Mouse (Mus musculus) cortical plate, adult 2 months (tissue): ENCODE results near the gene Slc26a10. TPM values are rescaled to one million over a fixed set of nuclear protein-coding genes. Genes with fewer than 3 reads are reported as not detected.

Source experiments
- H3K27ac ChIP-seq: fragments of 200-500 bp; 2 replicates; pipeline ENCODE4 v1.5.1; 2012; ENCODE audit warnings: low read length, control low read depth, inconsistent platforms; ENCODE audit not compliant: insufficient read depth
- H3K4me1 ChIP-seq: fragments of 200-500 bp; 2 replicates; pipeline ENCODE4 v1.6.1; 2011; ENCODE audit warnings: low read length; ENCODE audit not compliant: control insufficient read depth, insufficient read depth
- H3K4me3 ChIP-seq: fragments of 200-500 bp; 2 replicates; pipeline ENCODE4 v1.5.1; 2011; ENCODE audit warnings: mild to moderate bottlenecking, low read length, control low read depth; ENCODE audit not compliant: insufficient read depth
- CTCF ChIP-seq: fragments of 200-500 bp; IDR thresholded peaks from 2 replicates; pipeline ENCODE4 v1.5.1; 2011; ENCODE audit warnings: mild to moderate bottlenecking, control low read depth, low read length; ENCODE audit not compliant: insufficient read depth; ENCODE audit errors: extremely low read depth
- POLR2A ChIP-seq: fragments of 200-500 bp; IDR thresholded peaks from 2 replicates; pipeline ENCODE4 v1.6.1; 2011; ENCODE audit warnings: mild to moderate bottlenecking, low read length, control low read depth; ENCODE audit not compliant: insufficient read depth; ENCODE audit errors: extremely low read depth
- polyA plus RNA-seq: library from polyadenylated mRNA; depleted of rRNA; stranded (reverse); fragments of >200 nt; gene quantifications from 2 replicates; pipeline ENCODE4 v1.2.3, GENCODE M21; 2012

Gene Slc26a10
- polyA plus RNA-seq, 1 experiment: 8.7 TPM

DNA sequence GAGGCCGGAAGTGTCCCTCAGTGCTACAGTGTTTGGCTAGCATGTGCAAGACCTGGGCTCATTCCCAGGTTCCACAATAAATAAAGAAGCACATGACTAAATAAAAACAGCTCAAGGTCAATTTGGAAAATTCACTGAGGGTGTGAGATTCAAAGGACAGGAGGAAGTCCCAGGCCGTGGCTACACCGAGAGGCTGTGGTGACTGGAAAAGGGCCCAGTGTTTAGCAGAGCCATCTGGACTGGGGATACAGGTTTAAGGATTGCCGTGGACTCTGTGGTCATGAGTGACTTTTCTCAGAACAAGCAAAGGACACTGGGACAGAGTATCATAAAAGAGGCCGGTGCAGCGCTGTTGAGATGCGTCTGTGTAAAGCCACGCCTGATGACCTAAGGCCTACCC, 32.8 kb upstream of the Slc26a10 start:
- TF ChIP-seq POLR2A: no peak
- no peak for TF ChIP-seq CTCF

DNA sequence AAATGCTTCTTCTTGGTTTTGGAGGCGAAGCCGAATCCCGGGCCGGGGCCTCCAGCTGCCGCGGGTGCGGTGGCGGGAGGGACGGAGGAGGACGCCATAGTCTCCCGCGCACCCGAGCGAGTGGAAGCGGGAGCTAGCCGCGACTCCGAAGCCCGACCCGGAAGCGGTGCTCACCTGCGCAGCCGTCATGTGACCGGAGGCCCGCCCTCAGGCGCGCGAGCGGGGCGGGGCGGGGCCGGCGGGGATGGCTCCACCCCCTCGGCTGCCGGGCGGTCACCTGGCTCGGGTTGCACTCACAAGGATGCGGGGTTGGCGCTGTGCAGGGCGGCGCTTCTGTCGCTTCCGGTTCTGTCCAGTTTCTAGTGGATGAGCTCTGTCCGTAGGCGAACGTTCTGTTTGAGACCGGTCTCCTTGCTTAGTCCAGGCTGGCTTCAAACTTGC, 31.0 kb upstream of the Slc26a10 start, which contains the start of gene Pip4k2c:
TSS of gene Pip4k2c (minus strand) at position 172 of the 441 bp plus-strand sequence.
- H3K4me3 ChIP-seq: peak within 1 kb of the TSS; percentile 85
- peak; percentile 72 for TF ChIP-seq POLR2A
- TF ChIP-seq CTCF: no peak
- peak within 1 kb of the TSS; percentile 60 for H3K27ac ChIP-seq
- H3K4me1 ChIP-seq: peaks cover 6% of the 10 kb centered on the region

More for the DNA sequence above, 32.8 kb upstream of the Slc26a10 start:
- Histone ChIP-seq H3K4me1 (peaks cover 4% of the 10 kb centered on the region), H3K27ac (no peak overlapping the region), H3K4me3 (no peak overlapping the region)

GRCm38 (mm10) chr10:127210961-127211405, 30.5 kb upstream of the Slc26a10 start:
- no peak for TF ChIP-seq CTCF
- no peak for TF ChIP-seq POLR2A
- H3K27ac ChIP-seq: peak overlapping the region; percentile 60
- peak overlapping the region; percentile 85 for H3K4me3 ChIP-seq
- H3K4me1 ChIP-seq: peaks cover 6% of the 10 kb centered on the region

- peak overlapping the region; percentile 60 for H3K27ac ChIP-seq
- H3K4me1 ChIP-seq: peaks cover 6% of the 10 kb centered on the region
- H3K4me3 ChIP-seq: peak overlapping the region; percentile 85
- TF ChIP-seq POLR2A (0 out of 2 replicates have a peak, but pooled peaks have one; percentile 1), CTCF (no peak)
These were observed 29.6 kb upstream of the Slc26a10 start for GRCm38 (mm10) chr10:127209928-127210570.

DNA sequence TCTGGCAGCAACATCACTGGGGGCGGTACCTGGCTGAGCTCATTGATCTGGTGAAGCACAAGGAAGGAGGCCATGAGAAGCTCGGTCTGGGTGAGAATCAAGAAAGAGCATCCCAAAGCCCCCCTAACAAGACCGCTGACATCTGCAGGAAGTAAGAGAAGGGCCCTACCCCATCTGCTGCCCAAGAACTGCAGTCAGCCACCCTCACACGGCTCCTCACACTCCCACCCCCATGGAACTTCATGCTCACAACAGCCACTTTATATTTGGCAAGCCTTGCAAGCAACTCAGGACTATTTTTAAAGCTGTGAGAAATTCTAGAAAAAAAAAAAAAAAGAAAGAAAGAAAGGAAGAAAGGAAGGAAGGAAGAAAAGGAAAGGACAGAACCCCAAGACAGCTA, 28.5 kb upstream of the Slc26a10 start:
- Histone ChIP-seq H3K4me3 (peak overlapping the region; percentile 85; the same call in 1 of the 2 replicates), H3K27ac (peak overlapping the region; percentile 60), H3K4me1 (peaks cover 6% of the 10 kb centered on the region)
- TF ChIP-seq POLR2A (no peak), CTCF (no peak)

DNA sequence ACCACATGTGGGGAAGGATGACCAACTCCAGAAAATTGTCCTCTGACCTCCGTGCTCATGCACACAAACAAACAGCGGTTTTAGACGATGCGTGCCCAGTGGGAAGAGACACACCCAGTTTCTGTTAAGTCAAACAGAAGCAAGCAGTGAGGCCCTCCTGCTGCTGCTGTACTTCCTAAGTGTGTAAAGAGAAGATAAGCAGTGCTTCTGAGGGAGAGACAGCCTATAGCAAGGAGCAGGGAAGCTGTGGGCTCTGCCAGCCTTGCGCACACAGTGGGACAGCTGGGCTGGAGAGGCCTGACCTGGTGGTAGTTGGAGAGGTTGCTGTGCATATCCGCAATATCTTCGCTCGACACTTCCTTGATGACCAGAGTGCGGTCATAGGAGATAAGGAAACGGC, 24.9 kb upstream of the Slc26a10 start:
- H3K4me1 ChIP-seq: peaks cover 6% of the 10 kb centered on the region
- no peak for TF ChIP-seq CTCF
- no peak for TF ChIP-seq POLR2A
- no peak overlapping the region for H3K4me3 ChIP-seq
- no peak overlapping the region for H3K27ac ChIP-seq

GRCm38 (mm10) chr10:127204589-127204988, 24.1 kb upstream of the Slc26a10 start:
- H3K27ac ChIP-seq: no peak overlapping the region
- peaks cover 6% of the 10 kb centered on the region for H3K4me1 ChIP-seq
- no peak overlapping the region for H3K4me3 ChIP-seq
- TF ChIP-seq POLR2A (no peak), CTCF (no peak)

DNA sequence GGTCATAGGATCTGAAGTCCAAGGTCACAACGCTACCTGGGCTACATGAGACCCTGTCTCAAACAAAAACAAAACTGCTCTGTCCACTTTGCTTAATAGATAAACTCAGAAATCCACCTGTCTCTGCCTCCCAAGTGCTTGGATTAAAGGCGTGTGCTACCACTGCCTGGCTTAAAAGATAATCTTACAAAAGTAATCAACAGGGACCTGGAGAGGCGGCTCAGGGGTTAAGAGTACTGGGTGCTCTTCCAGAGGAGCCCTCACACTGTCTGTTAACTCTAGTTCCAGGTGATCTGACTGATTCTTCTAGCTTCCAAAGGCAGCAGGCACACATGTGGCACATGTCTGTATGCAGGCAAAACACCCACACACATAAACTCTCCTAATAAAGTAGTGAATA, 22.7 kb upstream of the Slc26a10 start:
- Histone ChIP-seq H3K4me1 (peaks cover 4% of the 10 kb centered on the region), H3K4me3 (no peak overlapping the region), H3K27ac (no peak overlapping the region)
- TF ChIP-seq POLR2A (no peak), CTCF (no peak)

DNA sequence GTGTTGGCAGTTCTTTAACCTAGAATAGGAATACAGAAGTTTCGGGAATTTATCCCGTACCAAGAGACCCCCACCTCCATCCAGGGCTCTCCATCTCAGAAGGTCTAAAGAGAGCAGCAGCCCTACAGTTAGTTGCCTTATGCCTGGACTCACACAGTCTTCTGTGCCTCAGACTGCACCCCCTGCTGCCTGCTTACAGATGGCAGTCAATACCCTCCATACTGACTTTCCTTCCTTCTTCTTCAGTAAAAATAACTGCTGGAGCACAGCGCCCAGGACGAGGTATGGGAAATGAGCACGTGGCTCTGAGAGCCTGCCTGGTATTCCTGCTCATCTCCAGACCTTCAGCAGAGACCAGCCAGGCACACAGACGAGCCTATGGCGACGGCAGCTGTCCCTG, 19.8 kb upstream of the Slc26a10 start:
- H3K4me3 ChIP-seq: no peak overlapping the region
- H3K4me1 ChIP-seq: peaks cover 4% of the 10 kb centered on the region
- no peak overlapping the region for H3K27ac ChIP-seq
- TF ChIP-seq CTCF (0 out of 2 replicates have a peak, but pooled peaks have one; percentile 17), POLR2A (no peak)

- Histone ChIP-seq H3K27ac (no peak overlapping the region), H3K4me1 (peaks cover 4% of the 10 kb centered on the region), H3K4me3 (no peak overlapping the region)
- no peak for TF ChIP-seq POLR2A
- no peak for TF ChIP-seq CTCF
These were observed 19.0 kb upstream of the Slc26a10 start for GRCm38 (mm10) chr10:127199474-127199873.

DNA sequence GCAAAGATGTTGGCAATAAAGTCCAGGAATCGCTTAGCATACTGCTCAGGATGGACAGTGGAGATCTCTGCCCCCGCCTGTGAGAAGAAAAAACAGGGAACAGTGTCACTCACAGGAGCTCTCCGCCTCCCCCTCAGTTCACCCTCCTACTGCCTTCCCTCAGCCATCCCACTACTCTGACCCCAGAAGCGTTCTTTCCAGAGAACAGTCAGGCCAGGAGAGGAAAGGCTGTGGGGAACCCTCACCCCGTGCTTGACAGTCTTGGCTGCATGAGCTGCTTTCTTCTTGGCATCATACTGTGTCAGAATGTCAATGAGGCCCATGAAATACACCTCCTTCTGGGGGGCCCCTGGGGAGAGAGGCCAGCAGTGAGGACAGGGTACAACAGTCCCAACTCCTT, 18.6 kb upstream of the Slc26a10 start:
- Histone ChIP-seq H3K4me1 (peaks cover 4% of the 10 kb centered on the region), H3K4me3 (no peak overlapping the region), H3K27ac (no peak overlapping the region)
- no peak for TF ChIP-seq CTCF
- TF ChIP-seq POLR2A: no peak
